Mouse (Mus musculus) CD4-positive helper T cell, adult 2 months (primary cell): Measurements from ENCODE around the gene Hba-a2.
A peak's percentile ranks its signal among the peaks of the same experiment; 100 is the strongest.
"Not testable (repeated sequence)": the region's sequence is repeated elsewhere in the genome, so short reads cannot be mapped to it uniquely, and the experiment has no call there.

Experiments
- DNase-seq: peaks from one replicate; pipeline ENCODE4 v3.0.0-alpha.2; 2012; ENCODE audit warnings: low read depth, missing footprints, low spot score

The Hba-a2 gene

DNA sequence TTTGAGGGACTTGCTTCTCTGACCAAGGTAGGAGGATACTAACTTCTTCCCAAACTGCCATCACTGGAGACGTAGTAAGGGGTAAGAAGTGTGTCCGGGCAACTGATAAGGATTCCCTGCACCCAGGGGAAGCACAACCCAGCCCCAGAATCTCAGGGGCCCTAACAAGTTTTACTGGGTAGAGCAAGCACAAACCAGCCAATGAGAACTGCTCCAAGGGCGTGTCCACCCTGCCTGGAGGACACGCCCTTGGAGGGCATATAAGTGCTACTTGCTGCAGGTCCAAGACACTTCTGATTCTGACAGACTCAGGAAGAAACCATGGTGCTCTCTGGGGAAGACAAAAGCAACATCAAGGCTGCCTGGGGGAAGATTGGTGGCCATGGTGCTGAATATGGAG lies at the start of gene Hba-a2:
Gene Hba-a2, plus strand, starts transcription at position 287 of the 400 bp plus-strand sequence.
- DNase-seq, result not testable (repeated sequence)

DNA sequence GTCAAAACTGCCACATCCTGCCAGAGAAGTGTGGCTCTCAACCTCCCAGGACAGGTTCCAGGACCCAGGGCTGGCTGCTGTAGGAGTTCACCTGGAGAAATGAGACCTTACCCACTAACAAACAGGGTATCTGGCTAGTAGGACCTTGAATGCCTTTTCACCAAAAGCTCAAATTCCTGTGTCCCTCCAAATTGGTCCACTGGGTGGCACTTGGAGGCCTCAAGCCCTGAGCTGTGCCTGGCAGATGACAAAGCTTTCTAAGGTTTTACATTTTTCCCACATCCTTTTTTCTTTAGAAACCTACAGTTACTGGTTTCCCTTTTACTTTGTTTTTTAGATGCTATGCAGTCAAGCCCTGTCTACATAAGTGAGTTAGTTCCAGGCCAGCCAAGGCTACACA lies 49.2 kb upstream of the Hba-a2 start:
- no peak for DNase-seq

DNA sequence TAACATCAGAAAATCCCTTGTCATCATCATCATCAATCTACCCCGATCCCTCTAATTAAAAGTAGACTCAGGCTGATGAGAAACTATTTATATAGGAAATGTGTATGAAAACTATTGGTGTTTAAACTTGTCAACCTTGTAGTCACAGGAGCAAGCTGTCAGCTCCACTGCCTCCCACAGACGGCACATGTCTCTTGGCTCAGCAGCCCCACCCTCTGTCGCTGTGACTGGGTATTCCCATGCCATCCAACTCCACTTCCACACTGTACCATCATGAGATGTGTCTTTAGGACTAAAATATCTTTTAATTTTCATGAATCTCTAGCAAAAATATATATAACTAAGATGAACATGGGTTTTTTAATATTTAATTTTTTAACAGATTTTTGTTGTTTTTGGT lies 47.9 kb upstream of the Hba-a2 start:
- DNase-seq, result no peak

DNA sequence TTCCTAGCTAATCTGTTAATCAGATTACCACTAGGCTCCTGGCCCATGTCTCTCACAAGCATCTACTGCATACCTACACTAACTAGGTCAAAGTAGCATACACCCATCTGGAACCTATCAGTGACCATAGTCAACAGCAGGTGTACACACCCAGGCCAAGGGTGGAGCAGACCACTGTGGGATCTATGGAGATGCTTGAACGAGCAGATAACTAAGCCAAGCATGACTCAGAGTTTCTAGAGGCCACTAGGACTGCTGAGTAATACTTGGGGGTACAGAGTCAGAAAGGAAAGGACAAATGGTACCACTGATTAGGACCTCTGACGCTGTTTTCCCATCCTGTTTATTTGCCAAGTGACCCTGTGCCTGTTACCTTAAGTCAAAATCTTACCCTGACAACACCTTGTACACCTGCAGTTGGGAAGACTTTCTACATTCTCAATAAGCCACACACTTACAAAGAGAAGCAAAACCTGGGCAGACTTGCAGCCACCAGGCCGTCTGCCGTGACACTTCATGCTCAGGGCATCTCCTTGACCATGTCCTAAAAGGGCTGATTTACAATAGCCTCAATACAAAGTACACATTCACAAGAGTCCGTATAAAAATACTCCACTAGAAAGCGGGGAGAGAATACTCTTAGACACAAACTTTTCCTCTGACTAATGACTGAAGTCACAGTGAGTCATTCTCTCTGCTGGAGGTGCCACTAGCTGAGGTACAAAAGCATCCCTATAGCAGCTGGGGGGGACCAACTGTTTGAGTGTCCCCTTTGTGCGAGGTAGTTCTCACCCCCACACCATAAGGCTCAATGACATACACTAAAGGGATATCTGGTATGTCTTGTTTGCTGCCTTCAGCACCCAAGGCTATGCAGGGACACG lies 45.2 kb upstream of the Hba-a2 start:
- DNase-seq, result no peak

DNA sequence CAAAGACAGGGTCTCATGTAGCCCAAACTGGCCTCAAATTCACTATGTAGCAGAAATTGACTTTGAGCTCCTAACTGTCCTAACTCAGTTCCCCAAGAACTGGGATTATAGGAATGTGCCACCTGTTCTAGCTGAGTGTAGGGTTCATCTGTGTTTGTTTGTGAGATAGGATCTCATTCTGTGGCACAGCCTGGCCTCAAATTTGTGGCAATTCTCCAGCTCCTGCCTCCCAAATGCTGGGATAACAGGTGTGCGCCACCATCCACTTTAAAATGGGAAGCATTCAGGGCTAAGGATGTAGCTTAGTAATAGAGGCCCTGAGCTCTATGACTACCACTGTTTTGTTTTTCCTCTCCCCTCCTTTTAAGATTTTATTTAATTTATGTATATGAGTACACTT lies 43.2 kb upstream of the Hba-a2 start:
- DNase-seq, result no peak

DNA sequence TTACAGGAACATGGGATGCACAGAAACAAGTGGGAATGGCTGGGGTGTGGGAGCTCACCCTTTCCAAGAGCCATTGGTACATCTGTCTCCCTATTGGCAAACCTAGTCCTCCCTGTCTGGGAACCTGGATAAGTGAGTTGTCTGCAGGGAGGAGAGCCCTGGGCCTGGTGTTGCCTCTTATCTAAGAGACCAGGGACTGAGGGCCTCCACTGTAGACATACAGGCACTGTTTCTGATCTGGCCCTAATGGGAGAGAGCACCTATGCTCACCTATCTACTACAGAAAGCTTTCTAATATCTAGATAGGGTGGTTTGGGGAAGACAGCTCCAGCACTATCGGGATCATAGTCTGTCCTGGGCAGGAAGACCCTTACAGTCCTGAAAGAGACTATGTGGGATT lies 40.1 kb upstream of the Hba-a2 start:
- DNase-seq, result no peak

DNA sequence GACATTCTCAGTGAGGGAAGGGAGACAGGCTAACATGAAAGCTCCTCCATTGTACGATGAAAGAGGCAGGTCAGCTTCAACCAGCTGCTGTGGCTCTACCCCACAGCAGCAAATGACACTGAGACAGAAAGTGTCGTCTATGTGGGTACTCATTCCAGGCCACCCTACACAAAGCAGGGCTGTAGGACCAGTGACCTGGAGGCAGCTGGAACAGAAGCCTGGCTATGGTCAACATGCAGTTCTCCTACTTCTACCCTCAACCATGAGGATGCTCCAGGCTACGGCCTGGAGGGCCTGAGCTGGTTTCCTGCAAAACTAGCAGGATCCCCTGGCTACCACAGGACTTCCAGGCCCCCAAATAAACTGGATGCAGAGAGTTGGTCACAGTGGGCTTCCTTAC lies 39.7 kb upstream of the Hba-a2 start:
- no peak for DNase-seq

DNA sequence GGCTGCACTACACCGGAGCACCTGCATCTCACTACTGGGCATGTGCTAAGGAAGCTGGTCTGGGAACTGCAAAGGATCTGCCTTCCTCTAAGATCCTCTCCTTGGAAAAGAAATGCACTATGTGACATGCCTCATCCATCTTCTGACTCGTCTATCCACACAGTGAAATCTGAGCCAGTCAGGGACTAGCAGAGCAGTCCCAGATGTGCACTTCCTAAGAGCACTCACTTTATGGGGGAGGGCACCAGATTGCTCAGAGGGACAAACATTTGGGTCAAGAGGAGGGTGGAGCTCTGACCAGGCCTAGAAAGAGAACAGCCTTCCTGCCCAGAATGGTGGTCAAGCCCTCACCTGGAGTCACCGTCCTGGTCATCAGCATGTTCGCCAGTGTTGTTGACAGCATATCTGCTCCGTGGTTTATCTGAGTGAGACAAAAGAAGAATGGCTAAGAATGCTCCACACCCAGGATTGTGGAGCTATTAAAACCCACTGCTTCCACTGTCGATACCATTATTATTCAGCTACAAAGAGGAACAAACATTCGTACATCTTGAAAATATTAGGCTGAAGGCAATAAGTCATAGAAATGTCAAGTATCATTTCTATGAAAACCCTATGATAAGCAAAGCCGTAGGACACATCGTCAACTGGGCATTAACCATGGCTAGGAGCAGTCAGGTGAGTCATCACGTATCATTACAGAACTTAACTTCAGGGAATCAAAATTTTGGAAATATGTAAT lies 33.4 kb upstream of the Hba-a2 start:
- DNase-seq, result no peak

DNA sequence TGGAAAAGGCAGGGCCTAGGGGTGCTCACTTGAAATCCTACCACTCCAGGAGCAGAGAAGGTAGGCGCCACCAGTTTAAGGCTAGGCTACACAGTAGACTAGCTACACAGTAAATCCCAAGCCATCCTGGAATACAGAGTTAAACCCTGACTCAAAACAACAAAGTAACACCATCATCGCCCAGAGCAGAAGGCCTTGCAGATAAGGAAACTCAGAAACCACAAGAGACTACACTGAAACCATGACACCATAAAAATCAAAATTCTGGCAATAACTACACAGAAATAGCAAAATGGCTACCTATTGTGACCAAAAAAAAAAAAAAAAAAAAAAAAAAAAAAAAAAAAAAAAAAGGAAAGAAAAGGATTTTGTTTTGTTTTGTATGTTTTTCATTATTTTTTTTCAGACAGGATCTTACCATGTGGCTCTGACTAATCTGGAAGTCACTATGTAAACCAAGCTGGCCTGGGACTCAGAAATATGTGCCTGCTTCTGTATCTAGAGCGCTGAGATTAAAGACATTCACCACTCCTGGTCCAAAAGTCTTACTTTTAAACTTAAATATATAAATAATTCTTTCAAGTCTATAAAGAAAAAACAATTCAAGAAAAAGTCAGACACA lies 31.1 kb upstream of the Hba-a2 start:
- DNase-seq, result peak; percentile 7

DNA sequence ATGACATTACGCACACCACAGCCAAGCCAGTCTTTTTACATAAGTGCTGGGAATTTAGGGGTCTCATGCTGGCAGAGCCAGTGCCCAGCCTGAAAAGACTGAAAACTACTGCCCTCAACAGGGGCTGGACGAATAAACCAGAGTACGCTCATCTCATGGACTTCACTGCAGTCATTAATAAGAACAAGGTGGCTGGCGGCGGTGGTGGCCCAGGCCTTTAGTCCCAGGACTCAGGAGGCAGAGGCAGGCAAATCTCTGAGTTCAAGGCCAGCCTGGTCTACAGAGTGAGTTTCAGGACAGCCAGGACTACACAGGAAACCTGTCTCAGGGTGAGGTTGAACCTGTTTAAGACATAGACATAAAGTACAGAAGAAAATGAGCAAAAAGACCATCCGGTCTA lies 30.1 kb upstream of the Hba-a2 start:
- DNase-seq, result no peak

DNA sequence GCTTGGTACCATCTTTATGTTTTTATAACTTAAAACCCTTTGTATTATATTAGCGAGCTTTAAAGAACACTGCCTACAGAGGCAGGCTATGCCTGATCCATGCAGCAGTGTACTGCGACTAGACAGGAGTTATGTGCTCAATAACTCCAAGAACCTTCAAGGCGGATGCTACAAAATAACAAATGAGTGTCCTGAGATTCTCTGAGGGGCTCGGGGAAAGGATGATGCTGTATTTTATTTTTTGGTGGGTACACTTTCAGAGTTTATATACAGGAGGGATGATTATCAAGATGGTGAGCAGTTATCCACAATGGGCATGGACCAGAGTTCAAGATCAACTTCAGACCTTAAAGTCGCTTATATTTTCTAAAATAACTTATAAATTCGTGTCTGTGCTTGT lies 29.5 kb upstream of the Hba-a2 start:
- peak; percentile 7 for DNase-seq

DNA sequence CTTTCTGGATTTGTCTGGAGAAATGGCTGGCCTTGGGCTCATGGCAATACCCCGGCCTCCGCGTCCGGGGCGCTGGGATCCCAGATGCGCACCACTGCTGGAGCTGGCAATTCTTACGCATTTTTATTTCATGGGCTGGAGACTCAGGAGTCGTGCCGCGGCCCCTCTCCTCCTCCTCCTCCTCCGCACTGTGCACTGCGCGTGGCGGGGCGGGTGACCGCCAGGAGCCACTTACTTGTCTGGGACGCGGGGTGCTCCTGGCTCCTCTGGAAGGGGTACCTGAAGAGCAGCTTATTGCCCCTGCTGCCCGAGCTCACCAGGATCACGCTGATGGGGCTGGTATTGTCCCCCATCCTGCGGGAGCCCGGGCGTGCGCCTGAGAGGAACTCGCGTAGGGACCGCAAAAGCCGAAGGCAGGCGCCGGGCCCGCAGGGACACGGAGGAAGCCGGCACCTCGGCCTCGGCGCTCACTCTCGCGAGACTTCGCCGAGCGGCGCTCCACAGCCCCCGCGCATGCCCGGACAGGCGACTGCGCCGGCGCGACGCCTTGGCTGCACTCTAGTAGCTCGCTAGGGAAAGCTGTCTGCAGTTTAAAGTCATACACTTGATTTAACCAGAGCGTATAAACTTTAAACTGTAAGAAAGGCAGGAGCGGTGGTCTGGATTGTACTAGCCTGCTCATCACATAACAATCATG lies 29.0 kb upstream of the Hba-a2 start, which contains the start of gene Nprl3:
Gene Nprl3, minus strand, starts transcription at position 520 of the 697 bp plus-strand sequence.
- DNase-seq, result peak; percentile 96

DNA sequence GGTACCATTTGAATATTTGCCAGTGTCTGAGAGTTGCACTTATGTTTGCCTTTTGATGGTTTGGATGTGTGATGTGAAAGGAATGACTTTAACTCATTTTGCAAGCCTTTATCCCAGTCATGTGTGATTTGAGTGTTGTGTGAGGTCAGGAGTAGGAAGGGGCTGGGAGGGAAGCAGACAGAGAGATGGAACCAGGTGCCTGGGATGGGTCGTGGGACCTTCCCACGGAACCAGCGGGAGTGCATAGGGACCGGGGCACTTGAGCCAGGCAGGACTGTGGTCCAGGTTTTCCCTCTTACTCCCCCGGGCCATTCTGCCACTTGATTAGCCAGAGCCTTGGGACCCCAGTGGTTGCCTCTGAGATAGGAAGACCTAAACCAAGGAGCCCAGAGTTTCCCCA lies 28.3 kb upstream of the Hba-a2 start:
- DNase-seq, result no peak

DNA sequence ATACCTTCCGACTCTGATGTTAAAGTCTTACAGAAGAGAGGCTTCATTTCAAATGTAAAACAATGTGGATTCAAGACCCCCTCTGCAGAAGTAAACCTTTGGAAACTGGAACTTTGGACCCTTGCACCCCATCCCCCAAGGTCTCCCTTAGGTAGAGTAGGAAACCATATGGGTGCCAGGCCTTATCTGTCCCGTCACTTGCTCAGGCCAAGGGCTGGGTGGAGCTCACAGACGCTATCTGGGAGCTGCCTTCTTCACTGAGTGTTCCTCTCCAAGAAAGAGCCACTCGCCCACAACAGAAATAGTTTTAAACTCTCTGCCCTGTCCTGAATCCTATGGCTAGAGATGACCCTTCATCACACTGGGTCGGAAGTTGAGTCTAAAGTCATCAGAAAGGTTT lies 27.3 kb upstream of the Hba-a2 start:
- DNase-seq, result no peak

DNA sequence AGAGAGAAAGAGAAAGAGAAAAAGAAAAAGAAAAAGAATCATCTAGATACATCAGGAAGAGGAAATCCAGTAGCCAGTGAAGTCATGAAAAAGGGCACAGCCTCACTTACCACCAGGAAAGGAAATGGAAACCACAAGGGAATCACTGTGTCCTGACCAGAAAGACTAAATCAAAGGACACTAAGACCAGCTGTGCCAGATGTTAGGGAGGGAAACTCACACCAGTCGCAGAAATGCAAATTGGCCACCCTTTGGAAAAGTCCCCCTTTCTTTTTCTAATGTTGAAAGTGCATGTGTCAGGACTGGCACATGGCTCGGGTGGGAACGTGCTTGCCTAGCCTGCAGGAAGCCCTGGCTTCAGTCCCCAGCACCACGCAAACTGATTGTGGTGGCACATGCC lies 25.1 kb upstream of the Hba-a2 start:
- no peak for DNase-seq

DNA sequence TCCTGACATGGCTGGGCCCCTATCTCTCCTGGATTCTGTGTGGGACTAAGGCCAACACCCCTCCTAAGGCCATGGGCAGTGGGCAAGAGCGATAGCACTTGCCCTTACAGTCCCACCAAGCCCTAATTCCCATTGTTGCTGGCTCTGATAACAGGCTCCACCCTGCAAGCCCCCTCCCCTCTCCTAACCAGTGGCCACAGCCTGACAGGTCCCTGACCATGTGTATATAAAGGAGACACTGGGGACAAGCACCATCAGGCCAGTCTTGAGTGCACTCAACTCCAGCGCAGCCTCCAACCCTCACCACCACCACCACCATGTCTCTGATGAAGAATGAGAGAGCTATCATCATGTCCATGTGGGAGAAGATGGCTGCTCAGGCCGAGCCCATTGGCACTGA lies 19.9 kb upstream of the Hba-a2 start, which contains the start of gene Hba-x:
Gene Hba-x, plus strand, starts transcription at position 54 of the 400 bp plus-strand sequence.
- no peak for DNase-seq

DNA sequence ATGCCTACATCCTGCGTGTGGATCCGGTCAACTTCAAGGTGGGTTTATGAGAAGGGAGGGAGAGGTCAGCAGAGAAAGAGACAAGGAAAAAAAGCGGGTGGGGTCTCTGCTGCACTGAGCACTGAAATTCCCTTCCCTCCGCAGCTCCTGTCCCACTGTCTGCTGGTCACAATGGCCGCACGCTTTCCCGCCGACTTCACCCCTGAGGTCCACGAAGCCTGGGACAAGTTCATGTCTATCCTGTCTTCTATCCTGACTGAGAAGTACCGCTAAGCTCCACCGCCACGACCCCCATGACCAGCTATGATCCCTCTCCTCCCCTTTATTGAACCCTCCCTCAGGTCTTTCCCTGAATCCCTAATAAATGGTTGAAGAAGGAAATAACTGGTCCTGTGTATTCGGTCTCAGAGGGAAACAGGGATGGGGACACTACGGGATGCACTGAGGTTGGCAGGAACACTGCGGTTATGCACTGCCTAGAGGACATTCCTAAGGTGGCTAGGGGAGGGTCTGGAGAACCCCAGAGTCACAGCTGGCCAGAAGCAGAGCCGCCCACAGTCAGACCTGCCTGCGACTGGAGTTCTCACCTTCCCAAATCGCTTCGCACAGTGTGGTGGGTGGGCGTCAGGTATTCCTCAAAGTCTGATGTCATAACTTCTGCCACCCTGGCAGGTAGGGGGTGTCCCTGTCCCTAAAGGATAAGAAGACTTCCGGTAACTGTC lies 18.4 kb upstream of the Hba-a2 start:
- DNase-seq, result no peak

DNA sequence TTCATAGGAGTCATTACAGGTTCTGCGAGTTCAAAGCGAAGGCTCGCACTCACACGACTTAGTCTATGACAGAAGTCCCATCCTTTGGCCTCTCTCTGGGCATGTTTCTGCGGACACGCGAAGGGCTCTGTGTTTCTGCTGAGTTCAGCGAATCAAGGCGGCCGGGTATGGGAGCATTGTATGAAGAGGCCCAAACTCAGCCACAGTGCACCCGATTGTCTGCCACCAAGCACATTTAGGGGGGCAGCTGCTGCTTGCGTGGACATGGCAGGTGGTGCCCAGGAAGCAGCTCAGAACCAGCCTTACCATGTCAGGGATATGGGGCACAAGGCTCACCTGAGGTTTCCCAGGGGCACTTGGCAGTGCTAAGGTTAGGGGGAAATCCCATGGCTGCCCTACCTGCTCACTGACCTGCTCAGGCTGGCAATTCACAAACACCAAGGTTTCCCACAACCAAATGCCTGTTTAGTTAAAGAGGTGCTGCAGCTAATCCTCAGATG lies 17.8 kb upstream of the Hba-a2 start:
- DNase-seq, result no peak

DNA sequence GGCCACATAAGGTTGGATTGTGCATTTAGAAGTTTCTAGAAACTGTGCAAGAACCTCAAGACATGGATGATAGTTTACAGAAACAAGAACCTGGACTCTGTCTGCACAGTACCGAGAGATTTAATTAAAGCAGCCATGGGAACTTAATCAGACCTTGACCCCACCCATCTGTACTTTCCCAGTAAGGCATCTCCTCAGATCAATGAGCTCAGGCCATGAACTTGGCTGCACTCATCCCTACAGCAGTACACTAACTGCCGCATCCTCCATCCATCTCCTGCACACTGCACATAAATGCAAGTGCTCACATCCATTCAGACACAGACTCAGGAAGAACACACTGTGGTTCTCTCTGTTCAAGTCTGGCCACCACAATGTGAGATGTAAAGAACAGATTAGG lies 15.6 kb upstream of the Hba-a2 start:
- DNase-seq, result no peak

DNA sequence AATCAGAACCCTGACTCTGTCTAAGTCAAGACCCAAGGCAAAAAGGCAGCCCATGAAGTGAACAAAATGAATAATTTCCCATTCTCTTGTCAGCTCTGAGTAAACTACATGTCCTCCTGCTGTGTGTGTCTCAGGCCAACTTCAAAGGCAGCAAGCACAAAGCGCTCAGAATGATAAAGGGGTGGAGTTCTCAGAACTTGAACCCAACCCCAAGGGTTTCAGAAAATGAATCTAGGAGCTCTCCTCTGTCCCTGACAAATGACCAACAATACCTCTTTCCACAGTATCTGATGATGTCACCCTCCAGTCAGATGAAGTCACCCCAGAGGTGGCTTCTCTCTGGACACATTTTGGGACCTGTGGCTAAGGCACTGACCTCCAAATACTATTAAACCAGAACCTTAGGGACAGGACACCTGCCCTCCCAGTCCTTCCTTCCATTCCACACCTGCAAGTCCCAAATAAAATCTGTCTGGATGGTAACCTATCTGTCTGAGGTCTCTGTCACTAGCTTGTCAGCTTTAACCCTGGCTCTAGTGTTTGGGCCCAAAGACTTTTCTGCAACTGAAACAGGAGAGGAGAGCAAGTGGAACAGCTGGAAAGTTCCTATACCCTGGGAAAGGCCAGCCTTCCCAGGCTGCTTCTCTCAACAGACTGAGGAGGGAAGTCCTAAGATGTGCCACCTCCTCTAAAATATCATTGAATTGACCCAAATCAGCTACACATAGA lies 14.7 kb upstream of the Hba-a2 start:
- DNase-seq, result no peak
